9 mouse cellular contexts compared by ENCODE assay signal in the genomic region with DNA sequence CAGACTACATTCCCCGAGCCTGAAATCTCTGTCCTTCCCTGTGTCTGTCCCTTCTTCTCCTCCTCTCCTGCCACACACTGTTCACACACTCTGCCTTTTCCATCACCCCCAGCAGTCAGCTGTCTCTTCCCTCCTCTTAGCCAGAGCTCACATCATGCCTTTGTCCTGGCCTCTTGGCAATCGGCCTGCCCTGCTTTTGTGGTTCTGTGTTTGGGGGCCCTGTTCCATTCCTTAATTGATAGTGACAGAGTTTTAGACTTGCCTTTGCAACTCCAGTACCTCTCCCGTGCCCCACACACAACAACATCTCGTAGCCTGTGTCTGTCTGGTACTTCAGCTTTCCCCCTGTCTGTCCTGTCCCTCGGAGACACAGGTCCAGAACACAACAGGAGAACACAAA. TPM values are rescaled to one million over a fixed set of nuclear protein-coding genes. Genes with fewer than 3 reads are reported as not detected.
DNase-seq lines count a peak whose midpoint lies in the region; ATAC-seq lines count a peak whose summit lies in the region.
"Had no signal": no experiment of that assay in that cellular context is flagged by ENCODE, and none has a peak within 500 bp of the region (broad histone marks: within the 10 kb centered on the region; RNA-seq: fewer than 3 reads in every experiment).

No protein-coding gene starts in this region.

- H3K9me3 ChIP-seq in kidney, embryonic 14.5 days (ENCODE audit: control insufficient read depth, low read length) = no peaks in the 10 kb centered on the region
- no peaks in the 10 kb centered on the region for H3K9me3 ChIP-seq in embryonic facial prominence, embryonic 10.5 days
- H3K9me3 ChIP-seq in hindbrain, embryonic 12.5 days (replicated peaks) = no peaks in the 10 kb centered on the region
- no peaks in the 10 kb centered on the region for H3K9me3 ChIP-seq in midbrain, embryonic 14.5 days (ENCODE audit: control insufficient read depth, low read length)

- H3K9ac ChIP-seq in kidney, embryonic 14.5 days (ENCODE audit: low read depth, low read length) = peak overlapping the region; percentile 13; the same call in 1 of the 2 replicates
- H3K9ac ChIP-seq in hindbrain, embryonic 12.5 days = no peak overlapping the region
- H3K9ac ChIP-seq in midbrain, embryonic 14.5 days (replicated peaks; ENCODE audit: low read length) = no peak overlapping the region

- DNase-seq in kidney, adult 18-20 months = no peak
- peak; percentile 41 for DNase-seq in embryonic facial prominence, embryonic 10.5 days (ENCODE audit: low spot score)
- DNase-seq in midbrain, embryonic 14.5 days = no peak
- DNase-seq in adrenal gland, postnatal 25 days = no peak
- no peak for DNase-seq in layer of hippocampus, adult 8-10 months (ENCODE audit: low spot score in 2 of 2)
- DNase-seq in layer of hippocampus, adult 9-11 months = no peak
- DNase-seq: layer of hippocampus, postnatal 36 days had no signal

- no peak overlapping the region for H3K4me3 ChIP-seq in kidney, embryonic 14.5 days (ENCODE audit: low read length)
- H3K4me3 ChIP-seq in embryonic facial prominence, embryonic 10.5 days = peak overlapping the region; percentile 61; the same call in 1 of the 2 replicates
- H3K4me3 ChIP-seq in hindbrain, embryonic 12.5 days = no peak overlapping the region
- no peak overlapping the region for H3K4me3 ChIP-seq in midbrain, embryonic 14.5 days (replicated peaks; ENCODE audit: low read depth, low read length)

- peaks cover 63% of the 10 kb centered on the region for H3K4me1 ChIP-seq in kidney, embryonic 14.5 days (ENCODE audit: control insufficient read depth, insufficient read depth, low read length)
- peaks cover 92% of the 10 kb centered on the region for H3K4me1 ChIP-seq in embryonic facial prominence, embryonic 10.5 days
- H3K4me1 ChIP-seq in hindbrain, embryonic 12.5 days = peaks cover 46% of the 10 kb centered on the region
- peaks cover 9% of the 10 kb centered on the region; the same call in 1 of the 2 replicates for H3K4me1 ChIP-seq in midbrain, embryonic 14.5 days (ENCODE audit: control insufficient read depth, insufficient read depth, low read length)

- ATAC-seq in kidney, embryonic 14.5 days (ENCODE audit: low FRiP score, low TSS enrichment) = no peak
- ATAC-seq in hindbrain, embryonic 12.5 days (ENCODE audit: low FRiP score) = no peak
- no peak for ATAC-seq in midbrain, embryonic 14.5 days (ENCODE audit: low FRiP score, low TSS enrichment)

- WGBS in kidney, embryonic 14.5 days = 71% methylated on average over 5 of the region's 5 CpGs
- 52% methylated on average over 5 of the region's 5 CpGs for WGBS in embryonic facial prominence, embryonic 10.5 days
- WGBS in hindbrain, embryonic 12.5 days = 66% methylated on average over 5 of the region's 5 CpGs
- 54% methylated on average over 5 of the region's 5 CpGs for WGBS in midbrain, embryonic 14.5 days

- peaks cover 7% of the 10 kb centered on the region for H3K36me3 ChIP-seq in kidney, embryonic 14.5 days (ENCODE audit: control insufficient read depth, insufficient read depth, low read length)
- H3K36me3 ChIP-seq in embryonic facial prominence, embryonic 10.5 days (replicated peaks) = peaks cover 6% of the 10 kb centered on the region
- H3K36me3 ChIP-seq in hindbrain, embryonic 12.5 days = no peaks in the 10 kb centered on the region
- no peaks in the 10 kb centered on the region for H3K36me3 ChIP-seq in midbrain, embryonic 14.5 days (ENCODE audit: control insufficient read depth, insufficient read depth, low read length)

- H3K27ac ChIP-seq in kidney, embryonic 14.5 days (ENCODE audit: low read depth, low read length) = peak overlapping the region; percentile 96
- H3K27ac ChIP-seq in embryonic facial prominence, embryonic 10.5 days (replicated peaks) = peak overlapping the region; percentile 89
- peak overlapping the region; percentile 86 for H3K27ac ChIP-seq in hindbrain, embryonic 12.5 days
- H3K27ac ChIP-seq in midbrain, embryonic 14.5 days (replicated peaks; ENCODE audit: low read depth, low read length) = peak overlapping the region; percentile 58

- no peaks in the 10 kb centered on the region for H3K27me3 ChIP-seq in kidney, embryonic 14.5 days (ENCODE audit: control insufficient read depth, insufficient read depth, low read length)
- H3K27me3 ChIP-seq in embryonic facial prominence, embryonic 10.5 days (replicated peaks; ENCODE audit: low read depth, poor library complexity, severe bottlenecking) = no peaks in the 10 kb centered on the region
- H3K27me3 ChIP-seq in hindbrain, embryonic 12.5 days = no peaks in the 10 kb centered on the region
- H3K27me3 ChIP-seq in midbrain, embryonic 14.5 days (ENCODE audit: control insufficient read depth, insufficient read depth, low read length) = no peaks in the 10 kb centered on the region

- H3K4me2 ChIP-seq in kidney, embryonic 14.5 days (replicated peaks; ENCODE audit: low read depth, low read length) = no peak overlapping the region
- H3K4me2 ChIP-seq in hindbrain, embryonic 12.5 days (replicated peaks) = no peak overlapping the region
- H3K4me2 ChIP-seq in midbrain, embryonic 14.5 days (ENCODE audit: low read length) = no peak overlapping the region

RNA-seq across cellular contexts. Expression of a gene that starts 1.0 kb away (rescaled TPM):
- 170 and 191 TPM in 2 replicates for polyA plus RNA-seq in kidney, embryonic 14.5 days (2014; fragmentation: Nextera tagmentation; extraction: Ambion mirVana)
- polyA plus RNA-seq in embryonic facial prominence, embryonic 10.5 days (2016; fragmentation: Nextera tagmentation; extraction: Ambion mirVana) = 158 and 162 TPM in 2 replicates
- polyA plus RNA-seq in hindbrain, embryonic 12.5 days (2016; fragmentation: Nextera tagmentation; extraction: Ambion mirVana) = 121 and 122 TPM in 2 replicates
- polyA plus RNA-seq in midbrain, embryonic 14.5 days (2014; fragmentation: Nextera tagmentation; extraction: Ambion mirVana) = 3.7 and 11.2 TPM in 2 replicates
- total RNA-seq in adrenal gland, postnatal 25 days (2021) = 41.3 and 57.2 TPM in 2 replicates
- 1 to 10 TPM; 2.1 to 3.1 (median 2.6) TPM for total RNA-seq in layer of hippocampus, adult 8-10 months (2022)

RNA-seq across cellular contexts. Expression of a gene that starts 4.6 kb away (rescaled TPM):
- polyA plus RNA-seq in kidney, embryonic 14.5 days (2014; fragmentation: Nextera tagmentation; extraction: Ambion mirVana) = 500 and 653 TPM in 2 replicates
- polyA plus RNA-seq in embryonic facial prominence, embryonic 10.5 days (2016; fragmentation: Nextera tagmentation; extraction: Ambion mirVana) = 399 and 407 TPM in 2 replicates
- 256 and 303 TPM in 2 replicates for polyA plus RNA-seq in hindbrain, embryonic 12.5 days (2016; fragmentation: Nextera tagmentation; extraction: Ambion mirVana)
- polyA plus RNA-seq in midbrain, embryonic 14.5 days (2014; fragmentation: Nextera tagmentation; extraction: Ambion mirVana) = 246 and 266 TPM in 2 replicates
- total RNA-seq in adrenal gland, postnatal 25 days (2021) = 190 and 207 TPM in 2 replicates
- 100 to 1,000 TPM in 1 of 4 experiments, 10 to 100 TPM in 3; 78.4 to 104 (median 90.6) TPM for total RNA-seq in layer of hippocampus, adult 8-10 months (2022)

RNA-seq across cellular contexts. Expression of a gene that starts 9.1 kb away (rescaled TPM):
- 29.7 and 31.4 TPM in 2 replicates for polyA plus RNA-seq in kidney, embryonic 14.5 days (2014; fragmentation: Nextera tagmentation; extraction: Ambion mirVana)
- polyA plus RNA-seq in embryonic facial prominence, embryonic 10.5 days (2016; fragmentation: Nextera tagmentation; extraction: Ambion mirVana) = 8.1 and 9.9 TPM in 2 replicates
- polyA plus RNA-seq in hindbrain, embryonic 12.5 days (2016; fragmentation: Nextera tagmentation; extraction: Ambion mirVana) = 5.6 and 7.1 TPM in 2 replicates
- polyA plus RNA-seq in midbrain, embryonic 14.5 days (2014; fragmentation: Nextera tagmentation; extraction: Ambion mirVana) = 7.0 and 7.4 TPM in 2 replicates
- total RNA-seq in adrenal gland, postnatal 25 days (2021) = 28.5 and 58.5 TPM in 2 replicates
- total RNA-seq in layer of hippocampus, adult 8-10 months (2022) = 10 to 100 TPM; 13.2 to 23.8 (median 16.8) TPM

RNA-seq across cellular contexts. Expression of a gene that starts 23.7 kb away (rescaled TPM):
- 19.5 and 27.1 TPM in 2 replicates for polyA plus RNA-seq in kidney, embryonic 14.5 days (2014; fragmentation: Nextera tagmentation; extraction: Ambion mirVana)
- 21.8 and 26.9 TPM in 2 replicates for polyA plus RNA-seq in embryonic facial prominence, embryonic 10.5 days (2016; fragmentation: Nextera tagmentation; extraction: Ambion mirVana)
- polyA plus RNA-seq in hindbrain, embryonic 12.5 days (2016; fragmentation: Nextera tagmentation; extraction: Ambion mirVana) = 32.4 and 36.9 TPM in 2 replicates
- 25.9 and 27.8 TPM in 2 replicates for polyA plus RNA-seq in midbrain, embryonic 14.5 days (2014; fragmentation: Nextera tagmentation; extraction: Ambion mirVana)
- 12.1 and 17.3 TPM in 2 replicates for total RNA-seq in adrenal gland, postnatal 25 days (2021)
- total RNA-seq in layer of hippocampus, adult 8-10 months (2022) = 10 to 100 TPM; 14.4 to 19.3 (median 16.2) TPM

RNA-seq across cellular contexts. Expression of a gene that starts 33.2 kb away (rescaled TPM):
- polyA plus RNA-seq in kidney, embryonic 14.5 days (2014; fragmentation: Nextera tagmentation; extraction: Ambion mirVana) = 7.5 and 10.4 TPM in 2 replicates
- 2.2 and 3.2 TPM in 2 replicates for polyA plus RNA-seq in embryonic facial prominence, embryonic 10.5 days (2016; fragmentation: Nextera tagmentation; extraction: Ambion mirVana)
- 12.4 and 14.2 TPM in 2 replicates for polyA plus RNA-seq in hindbrain, embryonic 12.5 days (2016; fragmentation: Nextera tagmentation; extraction: Ambion mirVana)
- 43.0 and 55.3 TPM in 2 replicates for polyA plus RNA-seq in midbrain, embryonic 14.5 days (2014; fragmentation: Nextera tagmentation; extraction: Ambion mirVana)
- 1.0 TPM in 1 of 2 replicates, not detected in the other for total RNA-seq in adrenal gland, postnatal 25 days (2021)
- total RNA-seq in layer of hippocampus, adult 8-10 months (2022) = 10 to 100 TPM; 13.8 to 19.2 (median 18.8) TPM
